Mouse (Mus musculus) erythroblast, adult 5-6 weeks (primary cell): Measurements from ENCODE around the gene Copz2. TPM values are rescaled to one million over a fixed set of nuclear protein-coding genes. Genes with fewer than 3 reads are reported as not detected.
A peak's percentile ranks its signal among the peaks of the same experiment; 100 is the strongest.
"Not testable (repeated sequence)": the region's sequence is repeated elsewhere in the genome, so short reads cannot be mapped to it uniquely, and the experiment has no call there.

ENCODE experiments used
- ATAC-seq: replicated peaks from 2 replicates; pipeline ENCODE4 v1.8.0; 2016; ENCODE audit warnings: moderate number of reproducible peaks, mild to moderate bottlenecking, moderate TSS enrichment, inconsistent platforms; ENCODE audit not compliant: poor library complexity, low FRiP score, severe bottlenecking
- total RNA-seq, 2 experiments: library from RNA; stranded (forward) in 1 of 2; stranded (reverse) in 1 of 2; fragments of 150-400 nt in 1 of 2; fragments of 200-764, 138-1000 nt in 1 of 2; gene quantifications; 2 replicates each; pipeline versions ENCODE4 v1.2.3 to v1.2.4; 2015 to 2017; ENCODE audit warnings: low replicate concordance in 2 of 2

Copz2 gene
- not detected in 2 replicates for total RNA-seq (2015; ENCODE audit: low replicate concordance)
- not detected in 2 replicates for total RNA-seq (2017; ENCODE audit: low replicate concordance)

GRCm38 (mm10) chr11:96849681-96850467 is at the start of gene Copz2:
Gene Copz2, plus strand, starts transcription at chr11:96849870.
- no peak for ATAC-seq

GRCm38 (mm10) chr11:96805606-96806005 is 44.1 kb upstream of the Copz2 start:
- ATAC-seq = no peak

GRCm38 (mm10) chr11:96808066-96808465 is 41.6 kb upstream of the Copz2 start:
- no peak for ATAC-seq

GRCm38 (mm10) chr11:96809562-96810235 is 40.0 kb upstream of the Copz2 start:
- no peak for ATAC-seq

GRCm38 (mm10) chr11:96811188-96811587 is 38.5 kb upstream of the Copz2 start:
- not testable (repeated sequence) for ATAC-seq

- ATAC-seq = no peak
Measured at GRCm38 (mm10) chr11:96813455-96813854, 36.2 kb upstream of the Copz2 start.

GRCm38 (mm10) chr11:96813920-96814319 is 35.8 kb upstream of the Copz2 start:
- ATAC-seq = no peak

GRCm38 (mm10) chr11:96814443-96814842 is 35.2 kb upstream of the Copz2 start:
- ATAC-seq = no peak

- no peak for ATAC-seq
Measured at GRCm38 (mm10) chr11:96815895-96816294, 33.8 kb upstream of the Copz2 start.

GRCm38 (mm10) chr11:96816494-96816893 is 33.2 kb upstream of the Copz2 start:
- ATAC-seq = no peak

- ATAC-seq = no peak
Measured at GRCm38 (mm10) chr11:96816979-96817378, 32.7 kb upstream of the Copz2 start.

GRCm38 (mm10) chr11:96818128-96818710 is 31.5 kb upstream of the Copz2 start:
- ATAC-seq = no peak

- ATAC-seq = no peak
Measured at GRCm38 (mm10) chr11:96821956-96822355, 27.7 kb upstream of the Copz2 start.

- no peak for ATAC-seq
Measured at GRCm38 (mm10) chr11:96822675-96823470, 26.8 kb upstream of the Copz2 start.

GRCm38 (mm10) chr11:96823471-96823837 is 26.2 kb upstream of the Copz2 start:
- no peak for ATAC-seq

GRCm38 (mm10) chr11:96823880-96824782 is 25.5 kb upstream of the Copz2 start:
- ATAC-seq = peak; percentile 93

GRCm38 (mm10) chr11:96824783-96825495 is 24.7 kb upstream of the Copz2 start:
- ATAC-seq = no peak

GRCm38 (mm10) chr11:96826481-96826880 is 23.2 kb upstream of the Copz2 start:
- no peak for ATAC-seq
